Mouse (Mus musculus): ENCODE data around the gene Tmed8. TPM values are rescaled to one million over a fixed set of nuclear protein-coding genes. Genes with fewer than 3 reads are reported as not detected.
"Not testable (repeated sequence)": the region's sequence is repeated elsewhere in the genome, so short reads cannot be mapped to it uniquely, and the experiment has no call there.

The Tmed8 gene
- polyA plus RNA-seq, 1 experiment from 2014 or later, result 1.8 TPM

GRCm38 (mm10) chr12:87160310-87160709 lies 39.9 kb downstream of the Tmed8 start:
- 80% methylated on average over 1 of the region's 1 CpGs for WGBS
- no peak overlapping the region for H3K9ac ChIP-seq (ENCODE audit: low read length)
- no peak overlapping the region for H3K27ac ChIP-seq (replicated peaks in 1 of 2; ENCODE audit: control insufficient read depth in 1 of 2, insufficient read depth in 1 of 2, low read depth in 2 of 2, low read length in 2 of 2)
- no peak for ATAC-seq (ENCODE audit: insufficient number of reproducible peaks, insufficient read depth, low FRiP score, low read depth)
- peaks cover 16% of the 10 kb centered on the region; the same call in 1 of the 2 replicates for H3K36me3 ChIP-seq (ENCODE audit: control insufficient read depth, insufficient read depth, low read length)
- H3K4me1 ChIP-seq (ENCODE audit: control insufficient read depth in 2 of 2, insufficient read depth in 2 of 2, low read length in 2 of 2), result no peaks in the 10 kb centered on the region; a peak in 1 of 4 replicates
- H3K4me3 ChIP-seq (ENCODE audit: control insufficient read depth in 1 of 2, insufficient read depth in 1 of 2, low read depth in 1 of 2, low read length in 2 of 2), result no peak overlapping the region
- H3K9me3 ChIP-seq (ENCODE audit: control insufficient read depth, low read length), result no peaks in the 10 kb centered on the region
- H3K27me3 ChIP-seq (ENCODE audit: control insufficient read depth, insufficient read depth, low read length), result no peaks in the 10 kb centered on the region
- H3K4me2 ChIP-seq (ENCODE audit: low read length), result no peak overlapping the region

DNA sequence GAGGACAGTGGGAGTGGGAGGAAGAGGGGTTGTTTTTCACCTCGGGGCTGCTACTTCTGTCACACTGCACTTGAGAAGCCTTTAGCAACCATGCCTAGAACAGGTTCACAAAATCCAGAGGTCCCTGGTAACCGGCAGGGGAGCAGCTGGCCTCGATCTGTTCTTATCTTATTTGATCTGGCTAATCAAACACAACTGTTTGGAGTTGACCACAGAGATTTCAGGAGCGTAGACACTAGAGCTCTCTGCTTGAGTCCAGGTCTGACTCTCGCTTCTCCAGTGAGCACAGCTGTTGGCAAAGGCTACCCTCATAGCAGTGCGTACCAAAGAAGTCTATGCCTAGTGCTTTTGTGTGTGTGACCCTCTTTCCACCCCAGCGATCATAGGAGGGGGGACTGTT lies 42.2 kb downstream of the Tmed8 start:
- no peak for ATAC-seq (ENCODE audit: insufficient number of reproducible peaks, insufficient read depth, low FRiP score, low read depth)

GRCm38 (mm10) chr12:87157361-87157760 lies 42.9 kb downstream of the Tmed8 start:
- H3K4me3 ChIP-seq (ENCODE audit: control insufficient read depth in 1 of 2, insufficient read depth in 1 of 2, low read depth in 1 of 2, low read length in 2 of 2), result no peak overlapping the region
- no peak overlapping the region for H3K9ac ChIP-seq (ENCODE audit: low read length)
- H3K27ac ChIP-seq (replicated peaks in 1 of 2; ENCODE audit: control insufficient read depth in 1 of 2, insufficient read depth in 1 of 2, low read depth in 2 of 2, low read length in 2 of 2), result no peak overlapping the region
- no peak overlapping the region for H3K4me2 ChIP-seq (ENCODE audit: low read length)
- no peaks in the 10 kb centered on the region; a peak in 1 of 4 replicates for H3K4me1 ChIP-seq (ENCODE audit: control insufficient read depth in 2 of 2, insufficient read depth in 2 of 2, low read length in 2 of 2)
- WGBS, result 51% methylated on average over 4 of the region's 4 CpGs
- H3K27me3 ChIP-seq (ENCODE audit: control insufficient read depth, insufficient read depth, low read length), result no peaks in the 10 kb centered on the region
- H3K36me3 ChIP-seq (ENCODE audit: control insufficient read depth, insufficient read depth, low read length), result 0 out of 2 replicates have a peak, but pooled peaks cover 3% of the 10 kb centered on the region
- H3K9me3 ChIP-seq (ENCODE audit: control insufficient read depth, low read length), result peaks cover 4% of the 10 kb centered on the region; the same call in 1 of the 2 replicates
- ATAC-seq (ENCODE audit: insufficient number of reproducible peaks, insufficient read depth, low FRiP score, low read depth), result no peak

More for the DNA sequence above, 42.2 kb downstream of the Tmed8 start:
- Histone ChIP-seq H3K9me3 (ENCODE audit: control insufficient read depth, low read length) (no peaks in the 10 kb centered on the region), H3K4me1 (ENCODE audit: control insufficient read depth in 2 of 2, insufficient read depth in 2 of 2, low read length in 2 of 2) (no peaks in the 10 kb centered on the region; a peak in 1 of 4 replicates), H3K4me3 (ENCODE audit: control insufficient read depth in 1 of 2, insufficient read depth in 1 of 2, low read depth in 1 of 2, low read length in 2 of 2) (no peak overlapping the region), H3K36me3 (ENCODE audit: control insufficient read depth, insufficient read depth, low read length) (peaks cover 8% of the 10 kb centered on the region; the same call in 1 of the 2 replicates), H3K27ac (replicated peaks in 1 of 2; ENCODE audit: control insufficient read depth in 1 of 2, insufficient read depth in 1 of 2, low read depth in 2 of 2, low read length in 2 of 2) (no peak overlapping the region), H3K9ac (ENCODE audit: low read length) (no peak overlapping the region), H3K27me3 (ENCODE audit: control insufficient read depth, insufficient read depth, low read length) (no peaks in the 10 kb centered on the region), H3K4me2 (ENCODE audit: low read length) (no peak overlapping the region)
- WGBS, result 73% methylated on average over 7 of the region's 7 CpGs

DNA sequence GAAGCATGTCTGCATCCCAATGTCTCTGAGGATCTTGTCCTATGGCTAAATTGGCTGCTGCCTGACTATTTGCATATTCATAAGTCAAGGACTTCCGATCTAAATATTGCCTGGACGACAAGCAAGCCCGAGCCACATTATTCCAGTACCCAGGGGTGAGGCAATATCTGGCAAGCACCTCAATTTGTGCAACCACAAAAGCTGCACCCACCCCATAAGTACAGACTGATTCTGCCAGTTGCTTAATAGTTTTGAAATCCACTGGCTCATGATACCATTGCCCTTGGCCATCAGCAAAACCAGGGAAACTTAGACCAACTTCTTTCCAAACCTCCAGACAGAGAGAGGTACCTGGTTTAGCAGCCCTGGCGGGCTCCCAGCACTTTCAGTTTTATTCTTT lies 45.8 kb downstream of the Tmed8 start:
- not testable (repeated sequence) for ATAC-seq (ENCODE audit: insufficient number of reproducible peaks, insufficient read depth, low FRiP score, low read depth); H3K4me2 ChIP-seq (ENCODE audit: low read length); H3K27me3 ChIP-seq (ENCODE audit: control insufficient read depth, insufficient read depth, low read length); H3K9ac ChIP-seq (ENCODE audit: low read length); H3K27ac ChIP-seq (replicated peaks in 1 of 2; ENCODE audit: control insufficient read depth in 1 of 2, insufficient read depth in 1 of 2, low read depth in 2 of 2, low read length in 2 of 2); H3K4me1 ChIP-seq (ENCODE audit: control insufficient read depth in 2 of 2, insufficient read depth in 2 of 2, low read length in 2 of 2); H3K36me3 ChIP-seq (ENCODE audit: control insufficient read depth, insufficient read depth, low read length); H3K9me3 ChIP-seq (ENCODE audit: control insufficient read depth, low read length); H3K4me3 ChIP-seq (ENCODE audit: control insufficient read depth in 1 of 2, insufficient read depth in 1 of 2, low read depth in 1 of 2, low read length in 2 of 2)
- WGBS, result 95% methylated on average over 4 of the region's 4 CpGs

DNA sequence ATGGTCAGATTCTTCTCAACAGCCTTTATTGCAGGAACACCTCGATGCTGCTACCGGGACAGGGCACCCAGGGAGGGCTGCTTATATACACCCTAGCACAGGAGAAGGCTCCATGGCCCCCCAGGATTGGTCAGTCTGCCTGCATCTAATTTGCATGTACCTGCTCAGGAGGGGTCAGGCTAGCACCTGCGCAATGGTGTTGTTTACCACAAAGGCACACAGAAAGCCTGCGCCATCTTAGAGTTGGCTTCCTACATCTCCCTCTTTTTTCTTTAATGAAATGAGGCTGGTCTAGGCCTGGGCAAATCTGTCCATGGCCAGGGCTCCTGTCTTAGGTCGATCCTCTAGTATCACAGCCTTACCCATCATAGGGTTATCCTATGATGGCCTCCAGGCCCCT lies 50.8 kb downstream of the Tmed8 start:
- no peak overlapping the region for H3K4me2 ChIP-seq (ENCODE audit: low read length)
- H3K4me3 ChIP-seq (ENCODE audit: control insufficient read depth in 1 of 2, insufficient read depth in 1 of 2, low read depth in 1 of 2, low read length in 2 of 2), result no peak overlapping the region
- 98% methylated on average over 5 of the region's 5 CpGs for WGBS
- H3K9me3 ChIP-seq (ENCODE audit: control insufficient read depth, low read length), result peaks cover 11% of the 10 kb centered on the region; the same call in 1 of the 2 replicates
- H3K27ac ChIP-seq (replicated peaks in 1 of 2; ENCODE audit: control insufficient read depth in 1 of 2, insufficient read depth in 1 of 2, low read depth in 2 of 2, low read length in 2 of 2), result no peak overlapping the region
- H3K36me3 ChIP-seq (ENCODE audit: control insufficient read depth, insufficient read depth, low read length), result no peaks in the 10 kb centered on the region
- no peak for ATAC-seq (ENCODE audit: insufficient number of reproducible peaks, insufficient read depth, low FRiP score, low read depth)
- peaks cover 0 to 8% of the 10 kb centered on the region in 2 experiments; a peak in 3 of 4 replicates for H3K4me1 ChIP-seq (ENCODE audit: control insufficient read depth in 2 of 2, insufficient read depth in 2 of 2, low read length in 2 of 2)
- no peak overlapping the region for H3K9ac ChIP-seq (ENCODE audit: low read length)
- no peaks in the 10 kb centered on the region for H3K27me3 ChIP-seq (ENCODE audit: control insufficient read depth, insufficient read depth, low read length)

DNA sequence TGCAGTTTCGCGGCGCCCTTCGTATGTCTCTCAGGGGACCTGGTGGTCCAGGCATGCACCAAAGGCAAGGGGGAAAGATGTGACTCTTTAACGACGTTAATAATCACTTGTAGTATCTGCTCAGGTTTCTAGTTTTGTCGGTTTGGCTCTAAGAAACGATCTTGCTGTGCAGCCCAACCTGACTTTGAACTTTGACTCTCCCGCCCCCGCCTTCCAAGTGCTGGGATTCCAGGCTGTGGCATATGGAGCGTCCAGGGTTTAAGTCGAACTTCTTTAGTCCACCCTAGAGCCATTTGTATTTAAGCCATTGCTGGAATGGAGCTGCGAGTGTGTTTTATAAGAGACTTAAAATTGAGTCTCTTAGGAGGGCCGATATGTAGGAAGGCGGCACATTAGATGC lies 52.1 kb downstream of the Tmed8 start:
- H3K4me2 ChIP-seq (ENCODE audit: low read length), result peak overlapping the region; percentile 67
- peaks cover 0 to 8% of the 10 kb centered on the region in 2 experiments; a peak in 3 of 4 replicates for H3K4me1 ChIP-seq (ENCODE audit: control insufficient read depth in 2 of 2, insufficient read depth in 2 of 2, low read length in 2 of 2)
- 25% methylated on average over 15 of the region's 15 CpGs for WGBS
- no peaks in the 10 kb centered on the region for H3K27me3 ChIP-seq (ENCODE audit: control insufficient read depth, insufficient read depth, low read length)
- peak overlapping the region; percentile 86 for H3K9ac ChIP-seq (ENCODE audit: low read length)
- H3K4me3 ChIP-seq (ENCODE audit: control insufficient read depth in 1 of 2, insufficient read depth in 1 of 2, low read depth in 1 of 2, low read length in 2 of 2), result peak overlapping the region; percentile 64 to 97
- ATAC-seq (ENCODE audit: insufficient number of reproducible peaks, insufficient read depth, low FRiP score, low read depth), result no peak
- H3K36me3 ChIP-seq (ENCODE audit: control insufficient read depth, insufficient read depth, low read length), result no peaks in the 10 kb centered on the region
- peaks cover 11% of the 10 kb centered on the region; the same call in 1 of the 2 replicates for H3K9me3 ChIP-seq (ENCODE audit: control insufficient read depth, low read length)
- H3K27ac ChIP-seq (replicated peaks in 1 of 2; ENCODE audit: control insufficient read depth in 1 of 2, insufficient read depth in 1 of 2, low read depth in 2 of 2, low read length in 2 of 2), result peak overlapping the region; percentile 88 to 95

DNA sequence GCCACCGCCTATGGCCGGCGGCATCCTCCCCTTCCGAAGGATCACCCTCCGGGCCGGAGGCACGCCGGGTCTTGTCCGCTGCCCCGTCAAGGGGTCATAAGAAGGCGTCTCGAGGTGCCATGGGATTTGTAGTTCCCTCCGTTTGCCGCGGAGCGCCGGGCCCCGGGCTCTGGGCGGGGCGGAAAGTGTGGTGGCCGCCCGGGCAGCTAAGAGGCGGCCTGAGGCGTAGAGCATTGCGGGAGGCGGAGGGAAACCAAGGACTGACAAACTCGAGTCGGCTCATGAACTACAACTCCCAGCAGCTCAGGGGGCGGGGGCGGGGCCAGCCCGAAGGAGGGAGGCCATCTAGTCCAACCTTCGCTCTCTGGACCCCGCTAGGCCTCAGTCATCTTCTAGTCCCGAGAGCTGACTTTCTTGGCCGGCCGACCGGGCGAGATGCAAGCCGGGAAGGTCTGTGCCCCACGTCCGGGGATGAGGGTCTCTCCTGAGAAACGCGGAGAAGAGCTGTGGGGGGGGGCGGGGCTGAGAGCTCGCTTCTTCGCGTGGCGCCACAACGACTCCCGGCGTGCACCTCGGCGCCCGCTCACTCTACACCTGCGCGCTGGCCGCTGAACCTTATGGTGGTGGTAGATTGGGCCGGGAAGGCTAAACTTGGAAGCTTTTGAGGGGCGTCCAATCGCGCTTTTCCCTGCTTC lies 52.7 kb downstream of the Tmed8 start, which contains the start of gene Pomt2:
Gene Pomt2 (minus strand): TSS at position 574 of the 695 bp plus-strand sequence.
- WGBS, result under 1% methylated on average over 53 of the region's 61 CpGs
- Histone ChIP-seq H3K4me3 (ENCODE audit: control insufficient read depth in 1 of 2, insufficient read depth in 1 of 2, low read depth in 1 of 2, low read length in 2 of 2) (peak within 1 kb of the TSS; percentile 64 to 97), H3K27ac (replicated peaks in 1 of 2; ENCODE audit: control insufficient read depth in 1 of 2, insufficient read depth in 1 of 2, low read depth in 2 of 2, low read length in 2 of 2) (peak within 1 kb of the TSS; percentile 88 to 95), H3K9me3 (ENCODE audit: control insufficient read depth, low read length) (peaks cover 7% of the 10 kb centered on the region; the same call in 1 of the 2 replicates), H3K36me3 (ENCODE audit: control insufficient read depth, insufficient read depth, low read length) (no peaks in the 10 kb centered on the region), H3K27me3 (ENCODE audit: control insufficient read depth, insufficient read depth, low read length) (no peaks in the 10 kb centered on the region), H3K4me2 (ENCODE audit: low read length) (peak within 1 kb of the TSS; percentile 67), H3K4me1 (ENCODE audit: control insufficient read depth in 2 of 2, insufficient read depth in 2 of 2, low read length in 2 of 2) (peaks cover 0 to 8% of the 10 kb centered on the region in 2 experiments; a peak in 3 of 4 replicates), H3K9ac (ENCODE audit: low read length) (peak within 1 kb of the TSS; percentile 86)
- peak; percentile 98 for ATAC-seq (ENCODE audit: insufficient number of reproducible peaks, insufficient read depth, low FRiP score, low read depth)

All from heart, embryonic 14.5 days (tissue).